Mouse (Mus musculus): ENCODE results near the gene Dlgap1.

The Dlgap1 gene

DNA sequence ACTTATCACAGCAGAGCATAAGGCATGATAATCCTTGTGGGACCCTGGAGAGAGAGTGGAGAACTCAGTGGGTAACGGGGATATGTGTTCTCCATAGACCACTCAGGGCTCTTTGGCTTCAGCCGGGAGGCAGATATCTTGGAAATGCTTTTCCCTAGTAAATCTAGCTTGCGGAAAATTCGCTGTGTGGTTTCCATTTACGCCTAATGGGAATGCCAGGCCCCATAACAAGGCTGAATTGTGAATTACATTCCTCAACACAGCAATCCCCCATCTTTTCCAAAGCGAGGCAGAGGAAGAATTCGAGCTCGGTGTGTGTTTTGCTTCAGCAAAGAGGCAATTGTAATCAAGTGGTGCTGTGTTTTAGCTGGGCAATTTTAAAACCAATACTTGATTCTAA lies 372.4 kb downstream of the Dlgap1 start:
- no peak for DNase-seq (ENCODE audit: inconsistent ontology term)

DNA sequence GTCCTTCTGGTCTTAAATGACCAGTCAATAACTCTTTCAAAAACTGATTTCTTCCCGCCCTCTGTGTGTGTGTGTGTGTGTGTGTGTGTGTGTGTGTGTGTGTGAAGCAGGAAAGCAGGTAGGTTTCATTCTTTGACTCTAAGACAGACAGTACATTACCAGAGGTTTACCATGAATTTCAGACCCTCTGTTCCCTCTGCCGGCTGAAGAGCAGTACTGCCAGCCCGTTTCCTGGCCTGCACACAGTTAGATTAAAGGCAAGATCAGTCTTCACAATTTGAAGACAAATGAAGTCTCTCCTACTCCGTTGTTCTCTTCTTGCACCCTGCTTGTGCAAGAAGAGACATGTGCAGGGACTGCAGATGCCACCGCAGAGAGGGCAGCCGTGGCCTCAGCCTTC lies 373.0 kb downstream of the Dlgap1 start:
- DNase-seq (ENCODE audit: inconsistent ontology term) = no peak

DNA sequence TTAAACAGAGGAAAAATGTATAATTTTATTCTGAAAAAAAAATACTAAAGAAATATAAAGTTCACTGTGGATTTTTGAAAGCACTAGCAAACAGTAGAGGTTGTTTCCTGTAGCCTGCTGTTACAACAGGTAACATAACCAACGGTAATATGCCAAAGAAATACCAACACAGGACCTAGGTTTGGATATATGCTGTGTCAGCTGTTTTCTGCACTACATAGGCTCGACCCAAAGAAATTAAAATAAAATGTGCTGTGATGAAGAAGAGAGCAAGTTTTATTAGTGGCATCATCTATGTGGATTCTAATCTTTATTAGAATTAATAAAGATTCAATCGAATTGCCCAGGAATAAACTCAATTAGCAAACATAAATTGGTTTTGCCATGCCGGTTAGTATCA lies 378.5 kb downstream of the Dlgap1 start:
- DNase-seq (ENCODE audit: inconsistent ontology term) = no peak

DNA sequence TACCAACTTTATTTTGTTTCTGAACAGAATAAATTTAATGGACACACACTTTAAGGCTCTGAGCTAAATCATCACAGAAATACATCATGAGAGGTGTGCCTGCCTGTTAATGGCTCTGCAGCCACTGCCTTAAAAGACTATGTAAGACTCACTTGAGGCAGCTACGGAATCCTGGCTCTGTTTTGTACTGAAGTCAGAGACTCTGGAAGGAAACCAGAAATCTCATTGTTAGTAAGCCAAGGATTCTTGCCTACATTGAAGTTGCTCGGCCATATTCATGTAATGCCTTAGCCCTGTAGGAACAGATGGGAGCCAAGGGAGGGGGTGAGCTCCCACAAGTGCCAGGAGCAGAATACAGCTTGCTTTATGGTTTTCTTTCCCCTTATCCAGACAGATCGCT lies 394.7 kb downstream of the Dlgap1 start:
- DNase-seq (ENCODE audit: inconsistent ontology term) = peak; percentile 72

DNA sequence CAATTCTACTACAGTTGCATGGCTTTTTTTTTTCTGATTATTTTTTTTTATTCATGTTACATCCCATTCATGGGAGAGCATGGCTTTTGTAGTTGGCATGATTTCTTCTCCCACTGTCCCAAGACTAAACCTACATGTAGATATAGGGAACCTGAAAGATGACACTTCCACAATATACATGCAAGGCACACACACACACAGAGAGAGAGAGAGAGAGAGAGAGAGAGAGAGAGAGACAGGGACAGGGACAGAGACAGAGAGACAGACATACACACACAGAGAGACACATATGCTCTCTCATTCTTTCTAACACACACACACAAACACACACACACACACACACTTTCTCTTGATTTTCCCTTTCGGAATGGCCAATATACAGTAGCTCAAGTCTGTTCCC lies 395.1 kb downstream of the Dlgap1 start:
- DNase-seq (ENCODE audit: inconsistent ontology term) = no peak

DNA sequence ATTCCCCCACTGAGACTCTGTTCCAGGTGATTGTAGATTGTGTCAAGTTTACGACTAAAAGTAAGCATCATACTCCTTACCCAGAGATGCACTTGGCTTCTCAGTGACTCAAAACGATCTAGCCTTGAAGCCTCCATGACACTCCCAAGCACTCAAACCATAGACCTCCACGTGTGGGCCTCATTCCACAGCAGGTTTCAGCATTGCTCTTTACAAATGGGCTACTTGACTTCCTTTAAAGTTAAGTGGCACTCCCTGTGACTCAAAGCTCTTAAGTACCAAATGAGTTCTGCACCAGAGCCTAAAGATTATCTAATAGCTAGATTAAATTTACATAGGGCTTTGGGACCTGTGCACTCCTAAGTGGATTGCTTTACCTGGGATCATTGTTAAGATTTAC lies 400.3 kb downstream of the Dlgap1 start:
- no peak for DNase-seq (ENCODE audit: inconsistent ontology term)

DNA sequence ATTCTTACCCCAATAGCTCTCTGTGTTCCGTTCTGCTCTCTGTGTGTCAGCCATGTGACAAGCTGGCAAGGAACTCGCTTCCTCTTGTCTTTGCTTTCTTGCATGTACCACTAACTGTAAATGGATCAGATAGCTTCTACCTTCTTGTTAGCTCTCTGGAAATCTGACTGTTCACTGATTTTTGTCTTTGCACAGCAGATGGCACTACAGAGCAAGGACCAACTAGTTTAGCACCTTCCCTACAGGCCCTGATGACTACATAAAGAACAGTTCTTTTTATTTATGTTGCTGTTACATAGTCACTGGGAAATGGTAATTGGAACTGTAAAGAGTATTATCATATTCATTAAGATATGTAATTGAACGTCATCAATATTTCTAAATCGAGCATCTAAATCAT lies 408.1 kb downstream of the Dlgap1 start:
- DNase-seq (ENCODE audit: inconsistent ontology term) = no peak

DNA sequence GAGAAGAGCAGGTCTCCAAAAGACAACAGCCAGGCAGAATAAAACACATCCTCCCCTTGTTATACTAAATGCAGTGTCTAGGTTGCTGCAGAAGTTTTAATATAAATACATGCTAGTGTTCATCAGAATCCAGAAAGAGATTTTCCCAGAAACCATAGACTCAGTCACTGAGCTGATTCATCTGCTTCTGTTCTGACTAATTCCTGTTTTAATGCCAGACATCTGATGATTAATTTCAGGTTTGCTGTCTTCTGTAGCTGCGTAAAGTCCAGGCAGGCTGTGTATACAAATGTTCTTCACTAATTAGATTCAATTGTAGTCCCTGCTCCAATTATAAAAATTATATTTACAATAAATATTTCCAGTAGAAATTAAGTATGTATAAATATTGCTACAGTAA lies 419.6 kb downstream of the Dlgap1 start:
- DNase-seq (ENCODE audit: inconsistent ontology term) = peak; percentile 22

DNA sequence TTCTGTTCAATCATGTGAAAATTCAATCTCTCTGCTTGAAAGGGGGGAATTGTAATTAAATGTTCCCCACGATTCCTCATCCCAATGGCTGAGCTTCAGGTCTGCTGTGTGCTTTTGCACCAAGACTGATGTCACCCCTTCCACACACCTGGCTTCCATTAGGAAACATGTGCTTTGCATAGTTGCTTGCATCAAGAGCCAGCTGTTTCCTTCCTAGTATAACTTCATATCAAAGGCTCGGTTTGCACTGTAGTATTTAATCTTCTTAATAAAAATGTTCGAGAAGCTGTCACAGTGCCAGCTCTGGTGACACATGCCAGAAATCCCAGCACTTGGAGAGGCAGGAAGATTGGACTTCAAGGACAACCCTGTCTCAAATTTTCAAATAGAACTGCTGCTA lies 428.3 kb downstream of the Dlgap1 start:
- DNase-seq (ENCODE audit: inconsistent ontology term) = peak; percentile 37

DNA sequence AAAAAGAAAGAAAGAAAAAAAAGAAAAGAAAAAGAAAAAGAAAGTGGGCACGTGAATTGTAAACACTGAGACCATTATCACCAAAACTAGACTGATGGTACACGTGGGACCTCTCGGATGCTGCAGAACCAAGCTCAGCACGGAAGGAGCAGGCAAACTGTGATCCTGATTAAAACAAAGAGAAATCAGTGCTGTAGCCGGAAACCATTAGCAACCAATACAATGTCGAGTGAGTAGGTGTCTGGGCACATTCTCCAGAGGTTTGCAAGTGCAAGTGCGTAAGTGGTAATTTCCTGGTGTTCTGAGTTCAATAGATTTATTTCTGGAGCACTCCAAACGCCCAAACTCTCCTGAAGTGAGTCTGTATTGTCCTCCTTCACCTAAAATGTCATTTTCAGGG lies 428.8 kb downstream of the Dlgap1 start:
- no peak for DNase-seq (ENCODE audit: inconsistent ontology term)

DNA sequence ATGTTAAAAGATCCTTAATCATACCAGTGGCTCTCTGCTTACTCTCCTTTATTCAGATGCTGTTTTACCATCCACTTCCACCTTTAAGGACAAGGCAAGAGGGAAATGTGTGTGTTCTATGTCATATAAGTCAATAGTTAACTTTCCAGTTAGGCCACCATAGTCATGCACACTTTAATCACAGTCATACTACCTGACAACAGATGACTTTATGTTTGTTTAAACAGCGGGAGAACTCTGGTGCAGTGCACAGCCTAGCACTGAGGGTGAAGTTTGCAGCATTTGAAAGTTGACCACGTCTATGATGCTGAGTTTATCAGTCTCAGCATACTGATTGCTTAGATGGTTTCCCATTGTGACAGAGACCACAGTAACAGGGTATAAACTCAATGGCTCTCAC lies 433.0 kb downstream of the Dlgap1 start:
- DNase-seq (ENCODE audit: inconsistent ontology term) = no peak

DNA sequence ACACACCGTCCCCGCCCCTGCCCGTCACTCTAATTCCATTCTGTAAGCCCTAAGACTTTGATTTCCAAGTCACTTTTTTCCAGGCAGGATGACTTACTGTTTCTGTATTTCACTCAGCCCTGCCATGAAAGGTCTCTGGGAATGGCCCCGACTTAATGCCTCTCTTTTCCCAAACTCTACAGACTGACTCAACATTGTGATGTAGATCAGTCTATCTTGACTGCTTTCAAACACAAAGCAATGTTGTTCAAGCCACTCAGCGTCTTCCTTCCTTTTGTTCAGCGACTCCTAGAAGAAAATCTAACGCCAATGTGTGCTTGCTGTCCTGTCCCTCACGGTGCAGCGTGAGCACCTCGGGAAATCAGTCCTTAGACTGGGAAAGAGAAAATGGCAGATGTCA lies 434.9 kb downstream of the Dlgap1 start:
- no peak for DNase-seq (ENCODE audit: inconsistent ontology term)

DNA sequence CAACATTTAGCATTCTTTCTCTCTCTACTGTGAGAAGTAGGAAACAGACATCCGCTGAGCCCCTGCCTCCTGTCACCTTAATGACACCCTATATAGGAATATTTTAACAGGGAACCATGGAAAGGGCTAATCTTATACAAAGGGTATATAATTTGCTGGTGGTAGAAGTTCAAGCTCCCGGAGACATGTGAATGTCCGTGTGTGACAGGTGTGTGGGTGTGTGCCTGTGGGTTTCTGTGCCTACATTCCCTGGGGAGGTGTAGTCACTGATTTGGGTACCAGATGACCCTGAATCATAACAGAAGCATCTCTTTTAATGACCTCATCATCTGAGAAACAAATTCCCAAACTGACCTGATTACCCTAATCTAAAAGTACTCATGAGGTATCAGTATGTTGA lies 445.3 kb downstream of the Dlgap1 start:
- no peak for DNase-seq (ENCODE audit: inconsistent ontology term)

DNA sequence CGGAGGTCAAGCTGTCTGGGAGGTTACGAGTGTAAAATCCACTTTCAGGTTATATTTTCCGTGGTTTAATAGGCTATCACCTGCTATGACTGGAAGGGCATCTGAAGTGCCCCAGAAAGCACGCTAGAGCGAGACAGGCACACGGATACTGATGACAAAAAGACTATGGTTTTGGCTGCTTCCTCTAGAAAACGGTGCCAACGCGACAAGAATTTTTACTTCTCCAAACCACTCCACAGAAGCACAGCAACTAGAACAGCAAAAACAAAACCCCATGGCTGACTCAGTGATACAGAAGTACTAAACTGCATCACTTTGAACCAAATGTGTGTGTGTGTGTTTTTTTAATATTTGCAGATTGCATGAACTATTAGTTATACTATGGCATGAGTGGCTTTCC lies 459.0 kb downstream of the Dlgap1 start:
- no peak for DNase-seq (ENCODE audit: inconsistent ontology term)

DNA sequence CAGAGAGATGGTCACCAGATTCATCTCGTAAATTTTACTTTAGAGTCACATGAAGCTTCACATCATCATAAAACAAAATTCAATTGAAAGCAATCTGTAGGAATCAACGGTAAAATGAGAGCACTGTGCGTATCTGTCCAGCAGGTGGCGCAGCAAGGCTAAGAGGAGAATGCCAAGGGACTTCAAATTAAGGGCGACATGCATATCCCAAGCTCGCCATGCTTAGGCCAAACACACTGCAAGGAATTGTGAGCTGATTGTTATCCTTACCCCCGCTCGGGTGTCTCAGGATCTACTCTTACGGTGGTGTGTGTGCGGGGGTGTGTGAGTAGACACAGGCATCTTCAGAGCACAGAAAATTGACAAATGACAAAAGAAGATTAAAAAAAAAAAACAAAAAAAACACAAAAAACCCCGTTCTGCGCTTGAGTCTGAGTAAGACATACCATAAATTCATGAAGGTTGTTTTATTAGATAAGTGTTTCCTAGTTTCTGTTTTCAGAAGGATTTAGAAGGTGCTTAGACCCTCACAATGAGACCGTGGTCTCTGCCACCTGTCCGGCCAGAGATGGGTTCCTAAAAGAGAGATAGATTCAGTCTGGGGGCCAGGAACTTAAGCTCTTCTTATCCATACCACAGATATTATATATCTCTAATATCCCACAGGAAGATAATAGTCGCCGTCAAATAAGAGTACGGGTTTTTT lies 461.0 kb downstream of the Dlgap1 start:
- peak; percentile 69 for DNase-seq (ENCODE audit: inconsistent ontology term)

DNA sequence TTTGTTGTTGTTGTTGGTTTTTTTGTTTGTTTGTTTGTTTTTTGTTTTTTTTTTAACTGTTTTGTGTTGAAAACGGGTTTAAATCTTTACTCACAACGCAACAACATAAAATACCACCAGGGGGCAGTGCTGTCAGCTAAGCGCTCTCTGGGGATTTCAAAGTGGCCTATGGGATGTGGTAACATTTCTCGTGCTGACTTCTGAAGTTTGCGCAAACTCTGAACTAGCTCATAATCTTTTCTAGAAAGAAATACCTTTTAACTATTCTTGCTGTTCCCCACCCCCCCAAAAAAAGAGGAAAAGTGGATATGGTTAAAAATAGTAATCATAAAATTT lies 461.5 kb downstream of the Dlgap1 start:
- DNase-seq (ENCODE audit: inconsistent ontology term) = peak; percentile 44

DNA sequence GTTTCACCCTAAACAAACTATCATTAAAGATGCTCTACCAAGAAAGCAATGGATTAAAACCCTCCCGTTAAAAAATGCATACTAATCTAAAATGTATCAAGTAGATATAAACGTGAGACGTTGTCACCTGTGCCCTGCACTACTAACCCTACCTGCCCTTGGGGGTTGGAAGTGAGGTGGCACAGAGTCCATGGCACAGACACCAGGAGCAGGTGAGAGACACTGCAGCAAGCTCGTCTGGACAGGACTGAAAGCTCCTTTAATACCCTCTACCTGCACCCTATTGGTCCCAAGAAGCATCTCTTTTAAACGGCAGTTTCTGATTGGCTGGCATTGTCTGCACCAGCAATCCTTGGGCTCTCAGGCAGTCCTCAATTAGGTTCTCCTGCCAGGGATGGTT lies 464.0 kb downstream of the Dlgap1 start:
- DNase-seq (ENCODE audit: inconsistent ontology term) = no peak

DNA sequence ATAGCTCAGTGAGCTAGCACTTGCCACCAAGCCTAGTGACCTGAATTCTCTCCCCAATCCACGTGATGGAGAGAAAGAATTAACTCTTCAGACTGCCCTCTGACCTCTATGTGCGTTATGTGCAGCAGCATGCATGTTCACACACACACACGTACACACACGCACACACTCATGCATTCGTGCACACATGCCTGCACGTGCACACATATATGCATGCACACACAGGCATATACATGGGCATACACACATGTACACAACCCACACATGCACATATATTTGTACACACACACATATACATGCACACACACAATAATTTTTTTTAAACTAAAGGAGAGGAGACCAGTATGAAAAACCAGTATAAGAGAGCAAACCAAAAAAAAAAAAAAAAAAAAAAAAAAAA lies 465.7 kb downstream of the Dlgap1 start:
- no peak for DNase-seq (ENCODE audit: inconsistent ontology term)

DNA sequence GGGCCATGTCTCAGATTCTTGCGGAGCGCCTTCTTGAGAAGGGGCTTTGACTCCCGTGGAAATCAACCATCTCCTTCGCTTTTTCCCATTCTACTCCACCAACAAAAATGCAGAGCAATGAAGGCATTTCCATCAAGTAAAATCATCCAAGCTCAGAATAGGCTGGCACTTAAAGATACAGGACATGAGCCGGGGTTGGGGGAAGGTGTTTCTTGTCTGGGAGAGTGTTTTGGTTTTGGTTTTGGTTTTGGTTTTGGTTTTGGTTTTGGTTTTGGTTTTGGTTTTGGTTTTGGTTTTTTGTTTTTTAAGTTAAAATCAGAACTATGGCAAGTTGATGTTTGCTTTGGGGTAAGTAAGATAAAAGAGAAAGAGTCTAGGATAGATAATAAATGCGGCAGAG lies 466.7 kb downstream of the Dlgap1 start:
- no peak for DNase-seq (ENCODE audit: inconsistent ontology term)

DNA sequence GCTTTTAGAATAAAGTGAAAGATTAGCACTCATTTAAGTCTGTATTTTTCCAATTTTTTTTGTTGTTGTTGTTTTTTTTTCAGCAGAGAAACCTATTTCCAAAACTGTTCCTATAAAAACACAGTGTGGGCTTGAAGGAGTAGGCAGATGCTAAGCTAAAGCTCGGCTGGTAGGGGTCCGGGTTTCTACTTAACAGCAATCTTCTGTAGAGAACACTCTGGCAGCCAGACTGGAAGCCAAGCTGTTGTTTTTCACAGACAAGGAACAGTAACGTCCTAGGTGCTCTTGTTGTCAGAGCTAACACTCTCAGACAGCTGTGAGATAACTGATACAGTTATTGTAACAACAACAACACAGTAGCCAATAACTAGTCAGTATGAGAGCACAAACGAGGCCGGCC lies 468.4 kb downstream of the Dlgap1 start:
- DNase-seq (ENCODE audit: inconsistent ontology term) = no peak

DNA sequence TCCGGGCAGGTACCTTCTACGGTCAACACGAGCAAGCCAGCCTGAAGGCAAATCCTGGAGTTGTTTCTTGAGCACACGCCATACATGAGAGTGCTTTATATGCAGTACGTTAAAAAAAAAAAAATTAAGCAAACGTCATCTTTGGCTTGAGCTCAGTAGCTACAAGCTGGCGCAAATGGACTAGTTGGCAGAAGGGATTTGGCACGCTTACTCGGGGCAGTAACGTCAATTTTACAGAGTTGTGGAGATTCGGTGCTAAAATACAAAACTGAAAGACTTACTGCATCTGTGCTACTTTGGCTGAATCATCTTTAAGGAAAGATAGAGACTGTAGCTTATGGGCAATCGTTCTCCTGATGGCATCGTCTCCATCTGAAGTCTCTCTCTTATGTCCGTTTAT lies 474.1 kb downstream of the Dlgap1 start:
- no peak for DNase-seq (ENCODE audit: inconsistent ontology term)

DNA sequence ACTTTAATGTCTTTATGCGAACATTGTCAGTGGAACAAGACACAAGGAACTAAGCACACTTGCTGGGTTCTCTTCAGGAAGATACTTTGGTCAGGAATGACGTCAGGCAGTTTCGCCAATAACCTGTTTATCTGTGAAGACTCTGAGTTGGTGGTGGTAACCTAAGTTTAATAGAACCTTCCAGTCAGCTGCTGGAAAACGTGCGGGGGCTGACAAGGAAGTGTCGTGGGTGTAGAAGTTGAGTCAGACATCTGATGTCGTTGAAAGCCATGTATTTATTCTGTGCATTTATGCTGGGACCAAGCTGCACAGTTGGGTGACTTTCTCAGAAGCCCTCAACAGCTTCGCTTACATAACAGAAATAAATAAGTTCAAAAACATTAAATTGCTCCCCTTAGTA lies 477.6 kb downstream of the Dlgap1 start:
- no peak for DNase-seq (ENCODE audit: inconsistent ontology term)

DNA sequence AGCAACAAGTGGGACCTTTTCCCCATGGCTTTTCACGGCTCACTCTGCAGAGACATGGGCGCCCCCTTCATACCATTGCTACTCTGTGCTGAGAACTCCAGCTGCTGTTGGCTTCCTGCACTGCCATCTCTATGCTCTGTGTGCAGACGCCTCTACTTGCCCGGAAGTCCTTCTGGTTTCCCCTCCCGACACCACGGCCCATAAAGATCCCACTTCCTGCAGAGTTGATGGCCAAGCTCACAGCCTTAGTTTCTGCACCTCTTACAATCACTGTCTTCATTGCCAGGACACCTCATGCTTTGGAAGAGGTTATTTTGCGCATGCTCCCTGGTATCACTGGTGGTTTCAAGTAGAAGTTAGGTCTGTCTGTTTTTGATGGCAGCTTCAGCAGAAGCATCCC lies 486.2 kb downstream of the Dlgap1 start:
- DNase-seq (ENCODE audit: inconsistent ontology term) = no peak

DNA sequence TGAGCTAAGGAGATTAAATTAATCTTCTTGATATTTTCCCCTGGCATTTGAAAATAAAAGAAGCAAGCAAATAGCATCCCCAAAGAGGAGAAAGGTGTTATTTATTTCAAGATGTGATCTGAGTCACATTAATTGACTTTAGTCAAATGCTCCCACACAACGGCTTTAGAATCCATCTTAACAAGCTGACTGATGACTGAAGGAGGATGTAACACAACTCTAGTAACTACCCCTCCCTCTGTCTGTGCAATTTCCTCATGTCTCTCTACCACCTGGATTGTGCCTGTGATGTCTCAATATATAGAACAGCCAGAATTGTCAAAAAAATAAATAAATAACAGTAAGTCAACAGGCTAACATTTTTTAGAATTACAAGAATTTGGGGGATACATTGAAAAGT lies 488.2 kb downstream of the Dlgap1 start:
- no peak for DNase-seq (ENCODE audit: inconsistent ontology term)

DNA sequence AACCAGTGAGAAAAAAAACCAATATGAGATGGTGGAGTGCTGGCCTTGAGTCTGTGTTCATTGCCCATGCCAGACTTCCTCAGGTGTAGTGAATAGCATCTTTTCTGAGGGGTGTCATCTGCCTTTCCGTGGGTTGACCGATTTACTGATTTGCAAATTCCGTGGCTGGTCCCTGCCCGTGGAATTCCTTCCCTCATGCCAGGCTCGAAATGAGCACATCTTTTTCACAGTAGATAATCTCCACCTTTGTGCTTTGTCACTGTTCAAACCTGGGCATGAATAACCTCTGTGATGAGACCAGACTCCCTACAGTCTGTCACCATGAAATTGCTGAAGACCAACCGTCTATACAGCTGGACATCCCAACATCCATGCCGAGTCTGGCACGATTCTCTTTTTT lies 493.4 kb downstream of the Dlgap1 start:
- DNase-seq (ENCODE audit: inconsistent ontology term) = no peak

Measured in Muller cell, postnatal 12 days (primary cell).